ENCODE assay signal across 1 mouse cellular context in genomic region chr11:69916652-69917378, GRCm38 (mm10). TPM values are rescaled to one million over a fixed set of nuclear protein-coding genes. Genes with fewer than 3 reads are reported as not detected.
"Had no signal": no experiment of that assay in that cellular context is flagged by ENCODE, and none has a peak within 500 bp of the region (broad histone marks: within the 10 kb centered on the region; RNA-seq: fewer than 3 reads in every experiment).

No protein-coding gene starts in this region.

RNA-seq across cellular contexts. Expression of gene 2810408A11Rik, which starts 16.0 kb away (rescaled TPM):
- polyA plus RNA-seq: macrophage had no signal

RNA-seq across cellular contexts. Expression of gene Ybx2, which starts 18.8 kb away (rescaled TPM):
- polyA plus RNA-seq: macrophage had no signal
